Mouse (Mus musculus): ENCODE data around the gene Rasgrf2. TPM values are rescaled to one million over a fixed set of nuclear protein-coding genes. Genes with fewer than 3 reads are reported as not detected.

The Rasgrf2 gene
- polyA plus RNA-seq, 2 experiments: 0.03 to 0.10 TPM

DNA sequence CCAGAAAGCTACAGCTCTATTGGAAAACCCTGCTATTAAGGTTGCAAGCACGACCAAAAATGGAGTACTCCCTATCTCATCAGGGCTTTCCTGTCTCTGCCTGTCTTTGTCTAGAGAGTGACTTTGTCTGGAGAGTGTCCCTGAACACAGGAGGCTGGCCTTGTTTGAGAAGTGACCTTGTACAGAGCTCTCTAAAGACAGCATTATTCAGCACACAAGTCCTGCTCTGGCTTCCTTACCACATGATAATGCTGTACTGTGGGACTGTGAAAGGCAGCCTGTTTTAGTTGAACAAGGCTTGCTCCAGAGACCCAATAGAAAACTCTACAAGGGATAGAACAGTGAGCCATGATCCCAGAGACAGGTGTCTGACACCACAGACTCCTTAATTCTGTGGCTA, 235.0 kb downstream of the Rasgrf2 start:
- WGBS (ENCODE audit: insufficient replicate concordance): 19% methylated on average over 1 of the region's 1 CpGs
- Histone ChIP-seq H3K4me3 (ENCODE audit: insufficient read depth in 1 of 2, low read depth in 2 of 2, low read length in 2 of 2) (no peak overlapping the region), H3K4me2 (ENCODE audit: low read depth) (no peak overlapping the region), H3K9ac (replicated peaks) (no peak overlapping the region), H3K4me1 (replicated peaks; ENCODE audit: control insufficient read depth in 2 of 2, insufficient read depth in 2 of 2, low read length in 1 of 2) (no peaks in the 10 kb centered on the region; a peak in 1 of 4 replicates), H3K27me3 (ENCODE audit: control insufficient read depth, insufficient read depth, low read length) (no peaks in the 10 kb centered on the region), H3K9me3 (ENCODE audit: control insufficient read depth, low read length) (no peaks in the 10 kb centered on the region), H3K27ac (no peak overlapping the region), H3K36me3 (replicated peaks; ENCODE audit: control insufficient read depth, insufficient read depth, low read depth) (no peaks in the 10 kb centered on the region)
- no peak for DNase-seq (ENCODE audit: low read depth in 3 of 3, low spot score in 3 of 3)
- TF ChIP-seq CTCF (IDR thresholded peaks at IDR 0.05; ENCODE audit: low read depth) (no peak), EP300 (IDR thresholded peaks at IDR 0.05; ENCODE audit: low read depth) (no peak)
- no peak for ATAC-seq (ENCODE audit: insufficient read depth)

DNA sequence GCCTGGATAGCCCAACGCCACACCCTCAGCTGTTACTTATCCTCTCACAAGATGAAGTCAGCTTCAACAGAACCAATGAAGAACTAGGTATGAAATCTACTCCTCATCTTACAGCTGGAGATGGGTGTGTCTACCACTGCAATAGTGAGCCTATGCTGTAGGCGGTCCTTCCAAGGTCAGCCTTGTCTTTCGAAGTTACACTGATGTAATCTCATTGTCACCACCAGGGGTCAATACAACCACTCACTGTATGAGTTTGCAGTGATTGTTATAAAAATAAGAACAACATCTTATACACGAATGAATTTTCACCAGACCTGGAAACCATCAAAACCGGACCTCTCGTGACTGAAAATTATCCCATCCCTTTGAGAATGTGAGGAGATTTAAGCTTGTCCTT, 238.3 kb downstream of the Rasgrf2 start:
- Histone ChIP-seq H3K4me1 (replicated peaks; ENCODE audit: control insufficient read depth in 2 of 2, insufficient read depth in 2 of 2, low read length in 1 of 2) (no peaks in the 10 kb centered on the region), H3K27ac (no peak overlapping the region), H3K9me3 (ENCODE audit: control insufficient read depth, low read length) (no peaks in the 10 kb centered on the region), H3K4me3 (ENCODE audit: insufficient read depth in 1 of 2, low read depth in 2 of 2, low read length in 2 of 2) (no peak overlapping the region), H3K27me3 (ENCODE audit: control insufficient read depth, insufficient read depth, low read length) (no peaks in the 10 kb centered on the region), H3K36me3 (replicated peaks; ENCODE audit: control insufficient read depth, insufficient read depth, low read depth) (no peaks in the 10 kb centered on the region), H3K4me2 (ENCODE audit: low read depth) (no peak overlapping the region), H3K9ac (replicated peaks) (no peak overlapping the region)
- WGBS (ENCODE audit: insufficient replicate concordance): 44% methylated on average over 6 of the region's 6 CpGs
- peak; percentile 28; the same call in 1 of the 2 replicates for TF ChIP-seq CTCF (IDR thresholded peaks at IDR 0.05; ENCODE audit: low read depth)
- no peak for TF ChIP-seq EP300 (IDR thresholded peaks at IDR 0.05; ENCODE audit: low read depth)
- DNase-seq (ENCODE audit: low read depth in 3 of 3, low spot score in 3 of 3) (no peak), ATAC-seq (ENCODE audit: insufficient read depth) (no peak)

DNA sequence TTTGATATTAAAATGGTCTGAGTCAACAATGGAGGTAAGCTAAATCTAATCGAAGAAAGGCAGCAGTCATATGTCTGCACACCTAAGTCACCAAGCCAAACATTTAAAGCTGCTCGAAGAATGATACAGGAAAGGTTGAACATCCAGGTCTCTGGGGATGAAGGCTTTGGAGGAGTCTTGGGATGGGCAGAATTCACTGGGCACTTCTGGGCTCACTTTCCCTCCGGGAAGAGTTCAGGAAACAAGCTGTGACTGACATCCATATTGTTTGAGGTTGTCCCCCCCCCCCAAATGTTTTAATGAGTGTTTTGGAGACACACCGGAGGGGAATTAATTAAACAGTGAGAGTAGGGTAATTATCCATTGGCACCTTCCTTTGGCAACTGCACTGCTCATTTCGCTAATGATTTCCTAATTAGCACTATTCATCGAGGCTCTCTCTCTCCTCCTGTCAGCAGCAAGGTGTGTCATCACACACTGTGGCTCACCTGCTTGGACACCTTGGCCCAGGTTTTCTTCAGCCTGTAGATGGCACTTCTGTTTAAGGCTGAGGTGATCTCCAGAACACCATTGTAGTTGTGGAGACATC, 241.3 kb downstream of the Rasgrf2 start:
- DNase-seq (ENCODE audit: low read depth in 3 of 3, low spot score in 3 of 3) (no peak), ATAC-seq (ENCODE audit: insufficient read depth) (no peak)
- Histone ChIP-seq H3K9me3 (ENCODE audit: control insufficient read depth, low read length) (no peaks in the 10 kb centered on the region), H3K27me3 (ENCODE audit: control insufficient read depth, insufficient read depth, low read length) (no peaks in the 10 kb centered on the region), H3K27ac (no peak overlapping the region), H3K9ac (replicated peaks) (no peak overlapping the region), H3K4me3 (ENCODE audit: insufficient read depth in 1 of 2, low read depth in 2 of 2, low read length in 2 of 2) (no peak overlapping the region), H3K4me1 (replicated peaks; ENCODE audit: control insufficient read depth in 2 of 2, insufficient read depth in 2 of 2, low read length in 1 of 2) (no peaks in the 10 kb centered on the region), H3K36me3 (replicated peaks; ENCODE audit: control insufficient read depth, insufficient read depth, low read depth) (no peaks in the 10 kb centered on the region), H3K4me2 (ENCODE audit: low read depth) (no peak overlapping the region)
- WGBS (ENCODE audit: insufficient replicate concordance): 72% methylated on average over 6 of the region's 6 CpGs
- TF ChIP-seq EP300 (IDR thresholded peaks at IDR 0.05; ENCODE audit: low read depth): no peak
- no peak for TF ChIP-seq CTCF (IDR thresholded peaks at IDR 0.05; ENCODE audit: low read depth)

DNA sequence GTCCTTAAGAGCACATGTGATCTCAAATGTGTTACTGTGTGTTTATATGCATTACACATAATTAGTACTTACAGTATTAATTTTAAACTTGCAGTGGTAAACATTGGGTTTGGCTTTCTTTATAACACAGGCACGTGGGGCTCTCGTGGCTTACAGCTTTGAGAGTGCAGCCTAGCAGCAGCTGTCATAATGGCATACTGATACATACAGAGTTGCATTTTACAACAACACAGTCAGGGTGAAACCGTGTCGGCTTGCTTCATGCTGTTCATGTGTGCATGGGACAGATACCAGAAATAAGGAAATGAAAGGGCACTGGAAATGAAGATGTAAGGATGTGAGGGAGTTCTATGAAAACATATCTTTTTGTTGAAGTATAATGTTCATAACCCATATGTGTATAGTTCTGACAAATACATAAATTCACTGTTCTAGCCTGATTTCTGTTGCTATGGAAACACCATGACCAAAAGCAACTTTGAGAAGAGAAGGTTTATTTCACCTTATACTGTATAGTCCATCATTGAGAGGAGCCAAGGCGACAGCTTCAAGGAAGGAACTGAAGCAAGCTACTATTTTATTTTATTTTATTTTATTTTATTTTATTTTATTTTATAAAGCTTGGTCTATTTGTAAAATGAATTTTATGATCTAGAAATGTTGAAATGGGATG, 246.6 kb downstream of the Rasgrf2 start:
- no peak overlapping the region for H3K4me2 ChIP-seq (ENCODE audit: low read depth)
- H3K9me3 ChIP-seq (ENCODE audit: control insufficient read depth, low read length): no peaks in the 10 kb centered on the region
- no peak overlapping the region for H3K4me3 ChIP-seq (ENCODE audit: insufficient read depth in 1 of 2, low read depth in 2 of 2, low read length in 2 of 2)
- ATAC-seq (ENCODE audit: insufficient read depth) (no peak), DNase-seq (ENCODE audit: low read depth in 3 of 3, low spot score in 3 of 3) (no peak)
- H3K36me3 ChIP-seq (replicated peaks; ENCODE audit: control insufficient read depth, insufficient read depth, low read depth): no peaks in the 10 kb centered on the region
- TF ChIP-seq CTCF (IDR thresholded peaks at IDR 0.05; ENCODE audit: low read depth) (no peak), EP300 (IDR thresholded peaks at IDR 0.05; ENCODE audit: low read depth) (no peak)
- WGBS (ENCODE audit: insufficient replicate concordance): 57% methylated on average over 5 of the region's 5 CpGs
- H3K27ac ChIP-seq: no peak overlapping the region
- no peak overlapping the region for H3K9ac ChIP-seq (replicated peaks)
- H3K27me3 ChIP-seq (ENCODE audit: control insufficient read depth, insufficient read depth, low read length): no peaks in the 10 kb centered on the region
- H3K4me1 ChIP-seq (replicated peaks; ENCODE audit: control insufficient read depth in 2 of 2, insufficient read depth in 2 of 2, low read length in 1 of 2): no peaks in the 10 kb centered on the region

DNA sequence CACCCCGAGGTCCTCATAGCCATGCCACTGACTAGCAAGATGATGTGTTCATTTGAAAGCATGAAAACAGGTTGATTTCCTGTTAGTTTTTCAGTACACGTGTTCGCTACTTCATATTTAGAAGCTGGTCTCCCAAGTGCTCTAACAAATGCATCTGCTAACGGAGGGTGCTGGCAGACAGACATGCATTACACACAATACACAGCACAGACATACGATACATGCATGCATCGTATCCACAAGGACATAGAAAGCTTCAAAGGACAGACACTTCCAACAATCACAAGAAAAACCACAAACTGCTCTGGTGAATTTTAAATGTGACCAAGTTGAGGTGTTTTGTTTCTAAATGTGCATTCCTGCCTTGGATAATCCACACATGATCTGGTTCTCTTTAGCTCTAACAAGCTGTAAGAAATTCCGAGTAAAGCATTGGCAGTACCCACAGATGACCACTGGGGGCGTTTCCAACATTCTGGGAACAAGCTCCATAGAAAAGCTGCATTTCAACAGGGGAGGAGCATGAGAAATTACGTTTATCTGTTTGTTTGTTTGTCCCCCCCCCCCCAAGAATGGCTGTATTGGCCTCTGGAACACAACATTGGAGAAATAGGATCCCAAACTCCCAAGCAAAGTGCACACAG, 249.5 kb downstream of the Rasgrf2 start:
- TF ChIP-seq CTCF (IDR thresholded peaks at IDR 0.05; ENCODE audit: low read depth): peak; percentile 58
- TF ChIP-seq EP300 (IDR thresholded peaks at IDR 0.05; ENCODE audit: low read depth): no peak
- no peaks in the 10 kb centered on the region for H3K36me3 ChIP-seq (replicated peaks; ENCODE audit: control insufficient read depth, insufficient read depth, low read depth)
- no peak overlapping the region for H3K4me2 ChIP-seq (ENCODE audit: low read depth)
- no peak overlapping the region for H3K9ac ChIP-seq (replicated peaks)
- ATAC-seq (ENCODE audit: insufficient read depth): no peak
- 48% methylated on average over 9 of the region's 9 CpGs for WGBS (ENCODE audit: insufficient replicate concordance)
- H3K27me3 ChIP-seq (ENCODE audit: control insufficient read depth, insufficient read depth, low read length): no peaks in the 10 kb centered on the region
- H3K27ac ChIP-seq: no peak overlapping the region
- H3K4me1 ChIP-seq (replicated peaks; ENCODE audit: control insufficient read depth in 2 of 2, insufficient read depth in 2 of 2, low read length in 1 of 2): no peaks in the 10 kb centered on the region
- H3K9me3 ChIP-seq (ENCODE audit: control insufficient read depth, low read length): no peaks in the 10 kb centered on the region
- H3K4me3 ChIP-seq (ENCODE audit: insufficient read depth in 1 of 2, low read depth in 2 of 2, low read length in 2 of 2): no peak overlapping the region
- DNase-seq (ENCODE audit: low read depth in 3 of 3, low spot score in 3 of 3): no peak
